Mouse (Mus musculus): ENCODE data around the gene Tecpr2. TPM values are rescaled to one million over a fixed set of nuclear protein-coding genes. Genes with fewer than 3 reads are reported as not detected.

Gene Tecpr2
- polyA plus RNA-seq, 1 experiment from 2014 or later = 1.9 TPM

- Histone ChIP-seq H3K9me3 (ENCODE audit: low read length) (no peaks in the 10 kb centered on the region), H3K36me3 (ENCODE audit: insufficient read depth, low read length) (no peaks in the 10 kb centered on the region), H3K27ac (ENCODE audit: low read length) (peak overlapping the region; percentile 86), H3K4me1 (ENCODE audit: insufficient read depth, low read depth, low read length) (peaks cover 3% of the 10 kb centered on the region; the same call in 1 of the 2 replicates), H3K9ac (replicated peaks; ENCODE audit: low read depth) (peak overlapping the region; percentile 33; the same call in 1 of the 2 replicates), H3K4me3 (ENCODE audit: low read depth, low read length) (peak overlapping the region; percentile 59), H3K27me3 (replicated peaks; ENCODE audit: insufficient read depth, low read length) (no peaks in the 10 kb centered on the region), H3K4me2 (replicated peaks; ENCODE audit: low read depth, low read length) (peak overlapping the region; percentile 65)
- DNase-seq (ENCODE audit: low spot score) = peak; percentile 74
- peak; percentile 36 for ATAC-seq
- TF ChIP-seq EP300 (IDR thresholded peaks at IDR 0.05) (0 out of 2 replicates have a peak, but pooled peaks have one; percentile 19), CTCF (IDR thresholded peaks at IDR 0.05) (0 out of 2 replicates have a peak, but pooled peaks have one; percentile 30)
- under 1% methylated on average over 42 of the region's 42 CpGs for WGBS
Observed at GRCm38 (mm10) chr12:110844227-110845130, 44.6 kb upstream of the Tecpr2 start.

- peaks cover under 1% of the 10 kb centered on the region; the same call in 1 of the 2 replicates for H3K4me1 ChIP-seq (ENCODE audit: insufficient read depth, low read depth, low read length)
- peak overlapping the region; percentile 86 for H3K27ac ChIP-seq (ENCODE audit: low read length)
- under 1% methylated on average over 36 of the region's 36 CpGs for WGBS
- peak overlapping the region; percentile 65 for H3K4me2 ChIP-seq (replicated peaks; ENCODE audit: low read depth, low read length)
- peak; percentile 91 for ATAC-seq
- H3K9me3 ChIP-seq (ENCODE audit: low read length) = no peaks in the 10 kb centered on the region
- TF ChIP-seq CTCF (IDR thresholded peaks at IDR 0.05) (no peak), EP300 (IDR thresholded peaks at IDR 0.05) (no peak)
- H3K9ac ChIP-seq (replicated peaks; ENCODE audit: low read depth) = peak overlapping the region; percentile 39
- no peaks in the 10 kb centered on the region for H3K27me3 ChIP-seq (replicated peaks; ENCODE audit: insufficient read depth, low read length)
- peak; percentile 98 for DNase-seq (ENCODE audit: low spot score)
- no peaks in the 10 kb centered on the region for H3K36me3 ChIP-seq (ENCODE audit: insufficient read depth, low read length)
- H3K4me3 ChIP-seq (ENCODE audit: low read depth, low read length) = peak overlapping the region; percentile 59
Observed at GRCm38 (mm10) chr12:110845131-110845880, 43.8 kb upstream of the Tecpr2 start.

- DNase-seq (ENCODE audit: low spot score) = no peak
- TF ChIP-seq CTCF (IDR thresholded peaks at IDR 0.05) (no peak), EP300 (IDR thresholded peaks at IDR 0.05) (no peak)
- Histone ChIP-seq H3K36me3 (ENCODE audit: insufficient read depth, low read length) (no peaks in the 10 kb centered on the region), H3K9ac (replicated peaks; ENCODE audit: low read depth) (peak overlapping the region; percentile 39; the same call in 1 of the 2 replicates), H3K9me3 (ENCODE audit: low read length) (no peaks in the 10 kb centered on the region), H3K27me3 (replicated peaks; ENCODE audit: insufficient read depth, low read length) (no peaks in the 10 kb centered on the region), H3K27ac (ENCODE audit: low read length) (0 out of 2 replicates have a peak overlapping the region, but pooled peaks have one; percentile 86), H3K4me3 (ENCODE audit: low read depth, low read length) (peak overlapping the region; percentile 59), H3K4me2 (replicated peaks; ENCODE audit: low read depth, low read length) (peak overlapping the region; percentile 65), H3K4me1 (ENCODE audit: insufficient read depth, low read depth, low read length) (no peaks in the 10 kb centered on the region; the same call in 1 of the 2 replicates)
- no peak for ATAC-seq
- 62% methylated on average over 6 of the region's 6 CpGs for WGBS
Observed at GRCm38 (mm10) chr12:110846191-110846765, 42.8 kb upstream of the Tecpr2 start.

- TF ChIP-seq CTCF (IDR thresholded peaks at IDR 0.05) = no peak
- TF ChIP-seq EP300 (IDR thresholded peaks at IDR 0.05) = no peak
- Histone ChIP-seq H3K36me3 (ENCODE audit: insufficient read depth, low read length) (no peaks in the 10 kb centered on the region), H3K9me3 (ENCODE audit: low read length) (no peaks in the 10 kb centered on the region), H3K9ac (replicated peaks; ENCODE audit: low read depth) (peak within 1 kb of the TSS; percentile 90), H3K4me3 (ENCODE audit: low read depth, low read length) (peak within 1 kb of the TSS; percentile 82), H3K4me1 (ENCODE audit: insufficient read depth, low read depth, low read length) (no peaks in the 10 kb centered on the region; the same call in 1 of the 2 replicates), H3K27ac (ENCODE audit: low read length) (peak within 1 kb of the TSS; percentile 86), H3K27me3 (replicated peaks; ENCODE audit: insufficient read depth, low read length) (no peaks in the 10 kb centered on the region), H3K4me2 (replicated peaks; ENCODE audit: low read depth, low read length) (peak within 1 kb of the TSS; percentile 78)
- WGBS = under 1% methylated on average over 78 of the region's 89 CpGs
- DNase-seq (ENCODE audit: low spot score) (peak; percentile 84), ATAC-seq (peak; percentile 84)
Observed at GRCm38 (mm10) chr12:110850010-110850928, 38.8 kb upstream of the Tecpr2 start, which contains the start of gene Zfp839. Zfp839 (plus strand) TSS chr12:110850253.

GRCm38 (mm10) chr12:110850929-110851256 lies 38.2 kb upstream of the Tecpr2 start:
- peak overlapping the region; percentile 78 for H3K4me2 ChIP-seq (replicated peaks; ENCODE audit: low read depth, low read length)
- peak; percentile 7 for ATAC-seq
- no peak for DNase-seq (ENCODE audit: low spot score)
- peak overlapping the region; percentile 82 for H3K4me3 ChIP-seq (ENCODE audit: low read depth, low read length)
- H3K9me3 ChIP-seq (ENCODE audit: low read length) = no peaks in the 10 kb centered on the region
- no peaks in the 10 kb centered on the region for H3K27me3 ChIP-seq (replicated peaks; ENCODE audit: insufficient read depth, low read length)
- peak overlapping the region; percentile 86 for H3K27ac ChIP-seq (ENCODE audit: low read length)
- 0 out of 2 replicates have a peak, but pooled peaks cover 6% of the 10 kb centered on the region for H3K36me3 ChIP-seq (ENCODE audit: insufficient read depth, low read length)
- WGBS = 12% methylated on average over 9 of the region's 9 CpGs
- no peak for TF ChIP-seq CTCF (IDR thresholded peaks at IDR 0.05)
- no peak for TF ChIP-seq EP300 (IDR thresholded peaks at IDR 0.05)
- peak overlapping the region; percentile 90 for H3K9ac ChIP-seq (replicated peaks; ENCODE audit: low read depth)
- H3K4me1 ChIP-seq (ENCODE audit: insufficient read depth, low read depth, low read length) = no peaks in the 10 kb centered on the region; the same call in 1 of the 2 replicates
